Mouse (Mus musculus) spleen, adult 2 months (tissue): Measurements from ENCODE around the gene Ormdl3.

Experiments
- CTCF ChIP-seq: fragments of 200-500 bp; IDR thresholded peaks from 2 replicates; pipeline ENCODE4 v1.5.1; 2011; ENCODE audit warnings: mild to moderate bottlenecking, inconsistent platforms; ENCODE audit not compliant: insufficient read depth, insufficient read length, insufficient replicate concordance; ENCODE audit errors: extremely low read depth
- POLR2A ChIP-seq: fragments of 200-500 bp; IDR thresholded peaks from 2 replicates; pipeline ENCODE4 v1.6.1; 2011; ENCODE audit warnings: low read depth, low read length, inconsistent platforms

DNA sequence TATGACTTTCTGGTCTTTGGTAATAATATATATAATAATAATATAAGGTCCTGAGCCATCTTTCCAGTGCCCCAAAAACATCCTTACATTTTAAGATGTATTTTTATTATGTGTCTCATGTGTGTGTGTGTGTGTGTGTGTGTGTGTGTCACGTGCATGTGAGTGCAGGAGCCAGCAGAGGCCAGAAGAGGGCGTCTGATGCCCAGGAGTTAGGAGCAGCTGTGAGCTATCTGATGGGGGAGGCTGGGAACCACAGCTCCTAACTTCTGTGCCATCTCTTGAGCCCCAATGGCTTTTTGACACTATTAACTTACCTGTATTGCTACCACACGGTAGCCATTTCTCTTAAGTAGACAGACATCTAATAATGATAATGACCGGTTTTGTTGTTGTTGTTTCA is 33.2 kb downstream of the Ormdl3 start:
- TF ChIP-seq CTCF (no peak), POLR2A (no peak)
